Mouse (Mus musculus) kidney, embryonic 15.5 days (tissue): Measurements from ENCODE around the gene Cpeb3. TPM values are rescaled to one million over a fixed set of nuclear protein-coding genes. Genes with fewer than 3 reads are reported as not detected.
"Not testable (repeated sequence)": the region's sequence is repeated elsewhere in the genome, so short reads cannot be mapped to it uniquely, and the experiment has no call there.

Experiments
- ATAC-seq: fragments of 200-750 bp; cut with Nextera tagmentation; replicated peaks from 2 replicates; pipeline ENCODE4 v1.8.0; 2017; ENCODE audit warnings: moderate TSS enrichment; ENCODE audit not compliant: low FRiP score
- H3K27ac ChIP-seq: fragments of 300-500 bp; sonication (generic); 2 replicates; pipeline ENCODE4 v1.5.1; 2015; ENCODE audit warnings: mild to moderate bottlenecking, inconsistent platforms
- H3K27me3 ChIP-seq: fragments of 300-500 bp; sonication (generic); 2 replicates; pipeline ENCODE4 v1.6.1; 2015; ENCODE audit warnings: inconsistent platforms
- H3K36me3 ChIP-seq: fragments of 300-500 bp; sonication (generic); 2 replicates; pipeline ENCODE4 v1.6.1; 2015; ENCODE audit warnings: inconsistent platforms
- H3K4me1 ChIP-seq: fragments of 300-500 bp; sonication (generic); 2 replicates; pipeline ENCODE4 v1.6.1; 2015; ENCODE audit warnings: inconsistent platforms
- H3K4me2 ChIP-seq: fragments of 300-500 bp; sonication (generic); 2 replicates; pipeline ENCODE4 v1.6.1; 2015; ENCODE audit warnings: moderate library complexity, mild to moderate bottlenecking, inconsistent platforms
- H3K4me3 ChIP-seq: fragments of 300-500 bp; sonication (generic); replicated peaks from 2 replicates; pipeline ENCODE4 v1.5.1; 2015; ENCODE audit warnings: mild to moderate bottlenecking, inconsistent platforms
- H3K9ac ChIP-seq: fragments of 300-500 bp; sonication (generic); 2 replicates; pipeline ENCODE4 v1.6.1; 2015; ENCODE audit warnings: mild to moderate bottlenecking, inconsistent platforms
- H3K9me3 ChIP-seq: fragments of 300-500 bp; sonication (generic); replicated peaks from 2 replicates; pipeline ENCODE4 v1.6.1; 2016; ENCODE audit warnings: inconsistent platforms
- WGBS: fragments of 180-500 bp; shearing (Covaris S2); methylation state at CpG from one replicate; pipeline ENCODE4 v1.1.7; 2015; ENCODE audit warnings: mixed read lengths; 5-methylcytosine and 5-hydroxymethylcytosine counted together
- polyA plus RNA-seq: library from polyadenylated mRNA; unstranded; fragments of >200 nt; fragmentation: Nextera tagmentation; extraction: Ambion mirVana; gene quantifications from 2 replicates; pipeline ENCODE4 v1.2.1, GENCODE M21; 2015

Cpeb3 gene
- polyA plus RNA-seq, 1 experiment from 2014 or later: 1.2 TPM

- H3K4me1 ChIP-seq: no peaks in the 10 kb centered on the region
- no peak overlapping the region for H3K4me2 ChIP-seq
- no peak overlapping the region for H3K27ac ChIP-seq
- H3K36me3 ChIP-seq: no peaks in the 10 kb centered on the region
- H3K9me3 ChIP-seq: no peaks in the 10 kb centered on the region
- WGBS: 93% methylated on average over 3 of the region's 3 CpGs
- no peak overlapping the region for H3K4me3 ChIP-seq
- no peak for ATAC-seq
- H3K27me3 ChIP-seq: no peaks in the 10 kb centered on the region
- no peak overlapping the region for H3K9ac ChIP-seq
Observed at GRCm38 (mm10) chr19:37093181-37093580, 115.2 kb downstream of the Cpeb3 start.

GRCm38 (mm10) chr19:37090146-37091061 is 118.0 kb downstream of the Cpeb3 start:
- Histone ChIP-seq H3K36me3 (no peaks in the 10 kb centered on the region), H3K4me3 (no peak overlapping the region), H3K27ac (no peak overlapping the region), H3K9me3 (no peaks in the 10 kb centered on the region), H3K9ac (no peak overlapping the region), H3K4me2 (no peak overlapping the region), H3K4me1 (no peaks in the 10 kb centered on the region), H3K27me3 (no peaks in the 10 kb centered on the region)
- no peak for ATAC-seq
- 43% methylated on average over 8 of the region's 8 CpGs for WGBS

GRCm38 (mm10) chr19:37088043-37088748 is 120.2 kb downstream of the Cpeb3 start:
- Histone ChIP-seq H3K4me1 (no peaks in the 10 kb centered on the region), H3K4me3 (no peak overlapping the region), H3K9ac (no peak overlapping the region), H3K9me3 (no peaks in the 10 kb centered on the region), H3K36me3 (no peaks in the 10 kb centered on the region), H3K4me2 (no peak overlapping the region), H3K27me3 (no peaks in the 10 kb centered on the region), H3K27ac (no peak overlapping the region)
- no peak for ATAC-seq
- WGBS: 90% methylated on average over 8 of the region's 8 CpGs

- Histone ChIP-seq H3K27me3 (no peaks in the 10 kb centered on the region), H3K9ac (no peak overlapping the region), H3K4me1 (no peaks in the 10 kb centered on the region), H3K9me3 (no peaks in the 10 kb centered on the region), H3K4me3 (no peak overlapping the region), H3K27ac (no peak overlapping the region), H3K4me2 (no peak overlapping the region), H3K36me3 (no peaks in the 10 kb centered on the region)
- no peak for ATAC-seq
- 72% methylated on average over 3 of the region's 3 CpGs for WGBS
Observed at GRCm38 (mm10) chr19:37084546-37084945, 123.9 kb downstream of the Cpeb3 start.

GRCm38 (mm10) chr19:37081467-37081866 is 126.9 kb downstream of the Cpeb3 start:
- WGBS: 62% methylated on average over 6 of the region's 6 CpGs
- no peaks in the 10 kb centered on the region for H3K9me3 ChIP-seq
- no peak overlapping the region for H3K4me2 ChIP-seq
- no peaks in the 10 kb centered on the region for H3K4me1 ChIP-seq
- no peaks in the 10 kb centered on the region for H3K27me3 ChIP-seq
- H3K4me3 ChIP-seq: no peak overlapping the region
- no peak overlapping the region for H3K27ac ChIP-seq
- H3K36me3 ChIP-seq: no peaks in the 10 kb centered on the region
- no peak overlapping the region for H3K9ac ChIP-seq
- no peak for ATAC-seq

- Histone ChIP-seq H3K9me3 (no peaks in the 10 kb centered on the region), H3K27ac (no peak overlapping the region), H3K4me1 (no peaks in the 10 kb centered on the region), H3K27me3 (no peaks in the 10 kb centered on the region), H3K4me3 (no peak overlapping the region), H3K9ac (no peak overlapping the region), H3K36me3 (no peaks in the 10 kb centered on the region), H3K4me2 (no peak overlapping the region)
- ATAC-seq: no peak
- WGBS: 87% methylated on average over 6 of the region's 6 CpGs
Observed at GRCm38 (mm10) chr19:37079151-37079550, 129.2 kb downstream of the Cpeb3 start.

GRCm38 (mm10) chr19:37078571-37078970 is 129.8 kb downstream of the Cpeb3 start:
- H3K9ac ChIP-seq: no peak overlapping the region
- H3K27ac ChIP-seq: no peak overlapping the region
- WGBS: 97% methylated on average over 1 of the region's 1 CpGs
- H3K4me3 ChIP-seq: no peak overlapping the region
- H3K27me3 ChIP-seq: no peaks in the 10 kb centered on the region
- H3K4me1 ChIP-seq: no peaks in the 10 kb centered on the region
- H3K9me3 ChIP-seq: no peaks in the 10 kb centered on the region
- ATAC-seq: no peak
- no peaks in the 10 kb centered on the region for H3K36me3 ChIP-seq
- H3K4me2 ChIP-seq: no peak overlapping the region

- Histone ChIP-seq H3K27me3 (no peaks in the 10 kb centered on the region), H3K27ac (no peak overlapping the region), H3K4me2 (no peak overlapping the region), H3K9ac (no peak overlapping the region), H3K9me3 (no peaks in the 10 kb centered on the region), H3K4me1 (no peaks in the 10 kb centered on the region), H3K4me3 (no peak overlapping the region), H3K36me3 (no peaks in the 10 kb centered on the region)
- no peak for ATAC-seq
- 36% methylated on average over 4 of the region's 4 CpGs for WGBS
Observed at GRCm38 (mm10) chr19:37078064-37078463, 130.3 kb downstream of the Cpeb3 start.

- not testable (repeated sequence) for H3K9me3 ChIP-seq, H3K36me3 ChIP-seq, ATAC-seq, H3K4me1 ChIP-seq, H3K27me3 ChIP-seq, H3K9ac ChIP-seq, H3K4me2 ChIP-seq, H3K4me3 ChIP-seq, H3K27ac ChIP-seq
- 85% methylated on average over 4 of the region's 4 CpGs for WGBS
Observed at GRCm38 (mm10) chr19:37077258-37077657, 131.1 kb downstream of the Cpeb3 start.

GRCm38 (mm10) chr19:37076646-37077045 is 131.8 kb downstream of the Cpeb3 start:
- Histone ChIP-seq H3K27ac (no peak overlapping the region), H3K4me2 (no peak overlapping the region), H3K36me3 (no peaks in the 10 kb centered on the region), H3K9ac (no peak overlapping the region), H3K4me1 (no peaks in the 10 kb centered on the region), H3K9me3 (no peaks in the 10 kb centered on the region), H3K4me3 (no peak overlapping the region), H3K27me3 (no peaks in the 10 kb centered on the region)
- no peak for ATAC-seq
- 84% methylated on average over 4 of the region's 4 CpGs for WGBS

- H3K4me1 ChIP-seq: no peaks in the 10 kb centered on the region
- no peak overlapping the region for H3K4me3 ChIP-seq
- H3K9me3 ChIP-seq: no peaks in the 10 kb centered on the region
- H3K9ac ChIP-seq: no peak overlapping the region
- H3K36me3 ChIP-seq: no peaks in the 10 kb centered on the region
- H3K4me2 ChIP-seq: no peak overlapping the region
- H3K27me3 ChIP-seq: no peaks in the 10 kb centered on the region
- 44% methylated on average over 2 of the region's 2 CpGs for WGBS
- no peak for ATAC-seq
- H3K27ac ChIP-seq: no peak overlapping the region
Observed at GRCm38 (mm10) chr19:37076116-37076515, 132.3 kb downstream of the Cpeb3 start.

- Histone ChIP-seq H3K4me1 (no peaks in the 10 kb centered on the region), H3K9ac (no peak overlapping the region), H3K4me3 (no peak overlapping the region), H3K9me3 (no peaks in the 10 kb centered on the region), H3K36me3 (no peaks in the 10 kb centered on the region), H3K27ac (no peak overlapping the region), H3K27me3 (no peaks in the 10 kb centered on the region), H3K4me2 (no peak overlapping the region)
- WGBS: 64% methylated on average over 7 of the region's 7 CpGs
- ATAC-seq: no peak
Observed at GRCm38 (mm10) chr19:37075690-37076089, 132.7 kb downstream of the Cpeb3 start.
